Mouse (Mus musculus) erythroblast, embryonic 14.5 days (primary cell): Measurements from ENCODE around the gene Nfs1. TPM values are rescaled to one million over a fixed set of nuclear protein-coding genes. Genes with fewer than 3 reads are reported as not detected.
"Not testable (repeated sequence)": the region's sequence is repeated elsewhere in the genome, so short reads cannot be mapped to it uniquely, and the experiment has no call there.

Source experiments
- H3K27me3 ChIP-seq: 2 replicates; pipeline ENCODE4 v1.6.1; 2012; ENCODE audit warnings: inconsistent platforms; ENCODE audit not compliant: control insufficient read depth
- H3K36me3 ChIP-seq: 2 replicates; pipeline ENCODE4 v1.6.1; 2012; ENCODE audit warnings: mild to moderate bottlenecking, inconsistent platforms; ENCODE audit not compliant: control insufficient read depth
- H3K4me1 ChIP-seq: 2 replicates; pipeline ENCODE4 v1.6.1; 2012; ENCODE audit warnings: inconsistent platforms; ENCODE audit not compliant: control insufficient read depth
- H3K4me3 ChIP-seq: replicated peaks from 2 replicates; pipeline ENCODE3; 2012; ENCODE audit warnings: moderate library complexity, mild to moderate bottlenecking, inconsistent platforms
- H3K9me3 ChIP-seq: 2 replicates; pipeline ENCODE4 v1.6.1; 2012; ENCODE audit warnings: low read length, inconsistent platforms, mixed read lengths; ENCODE audit not compliant: control insufficient read depth
- GATA1 ChIP-seq: IDR thresholded peaks from 2 replicates; pipeline ENCODE4 v1.6.1; 2012; ENCODE audit warnings: low read length, inconsistent platforms, mixed read lengths
- TAL1 ChIP-seq: IDR thresholded peaks from 3 replicates; pipeline ENCODE4 v1.6.1; 2012; ENCODE audit warnings: low read length, inconsistent platforms, mixed read lengths
- polyA plus RNA-seq: library from polyadenylated mRNA; stranded (reverse); fragments of >175 nt; gene quantifications from 2 replicates; pipeline ENCODE4 v1.2.3, GENCODE M21; 2012

Gene Nfs1
- polyA plus RNA-seq, result 3.2 and 3.4 TPM in 2 replicates

- TF ChIP-seq GATA1, result no peak
- no peak for TF ChIP-seq TAL1
- peak within 1 kb of the TSS; percentile 79 for H3K4me3 ChIP-seq
- H3K36me3 ChIP-seq, result peaks cover 68% of the 10 kb centered on the region
- H3K27me3 ChIP-seq, result no peaks in the 10 kb centered on the region
- 0 out of 2 replicates have a peak, but pooled peaks cover 5% of the 10 kb centered on the region for H3K9me3 ChIP-seq
- peaks cover 32% of the 10 kb centered on the region for H3K4me1 ChIP-seq
Observed at GRCm38 (mm10) chr2:156143953-156144724, at the start of gene Nfs1, which contains the start of gene Romo1. Nfs1 (minus strand) TSS chr2:156144186. Romo1 (plus strand) TSS chr2:156144039.

GRCm38 (mm10) chr2:156193066-156193862 is 49.3 kb upstream of the Nfs1 start:
- Histone ChIP-seq H3K36me3 (no peaks in the 10 kb centered on the region), H3K4me3 (no peak overlapping the region), H3K27me3 (no peaks in the 10 kb centered on the region), H3K9me3 (no peaks in the 10 kb centered on the region), H3K4me1 (peaks cover 31% of the 10 kb centered on the region)
- no peak for TF ChIP-seq GATA1
- TF ChIP-seq TAL1, result no peak

GRCm38 (mm10) chr2:156192068-156192467 is 48.1 kb upstream of the Nfs1 start:
- H3K4me1 ChIP-seq, result peaks cover 20% of the 10 kb centered on the region
- no peak overlapping the region for H3K4me3 ChIP-seq
- H3K36me3 ChIP-seq, result no peaks in the 10 kb centered on the region
- H3K27me3 ChIP-seq, result no peaks in the 10 kb centered on the region
- H3K9me3 ChIP-seq, result no peaks in the 10 kb centered on the region
- TF ChIP-seq TAL1 (no peak), GATA1 (no peak)

GRCm38 (mm10) chr2:156191540-156191939 is 47.6 kb upstream of the Nfs1 start:
- TF ChIP-seq GATA1 (no peak), TAL1 (no peak)
- Histone ChIP-seq H3K4me1 (peaks cover 15% of the 10 kb centered on the region), H3K36me3 (no peaks in the 10 kb centered on the region), H3K9me3 (no peaks in the 10 kb centered on the region), H3K27me3 (no peaks in the 10 kb centered on the region), H3K4me3 (no peak overlapping the region)

- H3K27me3 ChIP-seq, result no peaks in the 10 kb centered on the region
- TF ChIP-seq GATA1 (no peak), TAL1 (no peak)
- no peaks in the 10 kb centered on the region for H3K36me3 ChIP-seq
- no peaks in the 10 kb centered on the region for H3K9me3 ChIP-seq
- no peak overlapping the region for H3K4me3 ChIP-seq
- H3K4me1 ChIP-seq, result peaks cover 7% of the 10 kb centered on the region
Observed at GRCm38 (mm10) chr2:156190004-156190896, 46.3 kb upstream of the Nfs1 start.

GRCm38 (mm10) chr2:156189241-156189640 is 45.3 kb upstream of the Nfs1 start:
- H3K36me3 ChIP-seq, H3K4me1 ChIP-seq, H3K9me3 ChIP-seq, H3K4me3 ChIP-seq, H3K27me3 ChIP-seq: not testable (repeated sequence)

- Histone ChIP-seq H3K36me3 (peaks cover 27% of the 10 kb centered on the region), H3K27me3 (no peaks in the 10 kb centered on the region), H3K4me1 (peaks cover 38% of the 10 kb centered on the region), H3K4me3 (peak overlapping the region; percentile 99), H3K9me3 (no peaks in the 10 kb centered on the region)
- TF ChIP-seq TAL1, result no peak
- TF ChIP-seq GATA1, result no peak
Observed at GRCm38 (mm10) chr2:156181592-156181991, 37.6 kb upstream of the Nfs1 start.

GRCm38 (mm10) chr2:156180824-156181590 is 37.0 kb upstream of the Nfs1 start:
- Histone ChIP-seq H3K9me3 (no peaks in the 10 kb centered on the region), H3K4me1 (peaks cover 38% of the 10 kb centered on the region), H3K36me3 (peaks cover 33% of the 10 kb centered on the region), H3K27me3 (no peaks in the 10 kb centered on the region), H3K4me3 (peak overlapping the region; percentile 99)
- TF ChIP-seq TAL1 (no peak), GATA1 (no peak)
